Mouse (Mus musculus) limb, embryonic 14.5 days (tissue): ENCODE measurements around the gene Rpl24. TPM values are rescaled to one million over a fixed set of nuclear protein-coding genes. Genes with fewer than 3 reads are reported as not detected.
"Not testable (repeated sequence)": the region's sequence is repeated elsewhere in the genome, so short reads cannot be mapped to it uniquely, and the experiment has no call there.

Source experiments
- ATAC-seq: fragments of 200-750 bp; cut with Nextera tagmentation; 2 replicates; pipeline ENCODE4 v1.8.0; 2017; ENCODE audit warnings: low read depth, moderate number of reproducible peaks, moderate TSS enrichment; ENCODE audit not compliant: low FRiP score
- DNase-seq: peaks from one replicate; pipeline ENCODE4 v3.0.0-alpha.2; 2015; ENCODE audit warnings: low spot score
- H3K27ac ChIP-seq: fragments of 300-500 bp; sonication (generic); replicated peaks from 2 replicates; pipeline ENCODE4 v1.5.1; 2014; ENCODE audit warnings: low read depth, mild to moderate bottlenecking, low read length, moderate library complexity, mixed read lengths
- H3K27me3 ChIP-seq: fragments of 300-500 bp; sonication (generic); 2 replicates; pipeline ENCODE4 v1.6.1; 2014; ENCODE audit warnings: low read length, mixed read lengths; ENCODE audit not compliant: control insufficient read depth, insufficient read depth
- H3K36me3 ChIP-seq: fragments of 300-500 bp; sonication (generic); 2 replicates; pipeline ENCODE4 v1.6.1; 2014; ENCODE audit warnings: mild to moderate bottlenecking, low read length, moderate library complexity, mixed read lengths; ENCODE audit not compliant: control insufficient read depth, insufficient read depth
- H3K4me1 ChIP-seq: fragments of 300-500 bp; sonication (generic); 2 replicates; pipeline ENCODE4 v1.6.1; 2014; ENCODE audit warnings: antibody characterized with exemption, low read length, mixed read lengths; ENCODE audit not compliant: control insufficient read depth, insufficient read depth
- H3K4me2 ChIP-seq: fragments of 300-500 bp; sonication (generic); replicated peaks from 2 replicates; pipeline ENCODE4 v1.6.1; 2014; ENCODE audit warnings: low read depth, mild to moderate bottlenecking, low read length, moderate library complexity; ENCODE audit not compliant: severe bottlenecking
- H3K4me3 ChIP-seq: fragments of 300-500 bp; sonication (generic); replicated peaks from 2 replicates; pipeline ENCODE4 v1.5.1; 2014; ENCODE audit warnings: low read length
- H3K9ac ChIP-seq: fragments of 300-500 bp; sonication (generic); 2 replicates; pipeline ENCODE4 v1.6.1; 2014; ENCODE audit warnings: mild to moderate bottlenecking, low read depth, low read length, moderate library complexity; ENCODE audit not compliant: severe bottlenecking
- H3K9me3 ChIP-seq: fragments of 300-500 bp; sonication (generic); 2 replicates; pipeline ENCODE4 v1.6.1; 2016; ENCODE audit warnings: low read length; ENCODE audit not compliant: control insufficient read depth
- POLR2A ChIP-seq: fragments of 200-500 bp; IDR thresholded peaks from 2 replicates; pipeline ENCODE4 v1.8.0; 2012; ENCODE audit warnings: inconsistent platforms, mild to moderate bottlenecking, moderate library complexity, borderline replicate concordance; ENCODE audit not compliant: insufficient read depth, insufficient read length; ENCODE audit errors: extremely low read depth
- WGBS: fragments of 180-500 bp; shearing (Covaris S2); extraction: QIAGEN DNeasy Blood & Tissue Kit; methylation state at CpG from one replicate; pipeline ENCODE4 v1.1.7; 2014; 5-methylcytosine and 5-hydroxymethylcytosine counted together
- polyA plus RNA-seq, 2 experiments: library from polyadenylated mRNA; depleted of rRNA in 1 of 2; stranded (reverse) in 1 of 2; unstranded in 1 of 2; fragments of >200 nt; fragmentation: Nextera tagmentation in 1 of 2; extraction: Ambion mirVana in 1 of 2; gene quantifications; 2 replicates each; pipeline versions ENCODE4 v1.2.1 to v1.2.3; 2012 to 2014

Rpl24 gene
- polyA plus RNA-seq, 2 experiments: 816 to 876 TPM

DNA sequence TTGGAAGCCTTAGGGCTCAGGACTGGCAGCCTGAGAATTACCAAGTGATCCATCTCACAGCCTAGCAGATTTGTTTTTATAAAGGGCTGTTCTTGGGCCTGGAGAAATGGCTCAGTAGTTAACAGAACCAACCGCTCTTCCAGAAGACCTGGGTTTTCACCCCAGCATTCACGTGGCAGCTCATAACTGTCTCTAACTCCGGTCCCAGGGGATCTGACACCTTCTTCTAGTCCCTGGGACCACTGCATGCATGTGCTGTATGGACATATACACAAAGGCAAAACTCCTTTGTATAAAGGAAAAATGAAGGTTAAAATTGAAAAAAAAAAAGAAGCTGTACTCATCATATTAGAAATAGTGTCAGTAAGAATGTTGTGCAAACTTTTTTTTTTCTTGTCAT lies 15.6 kb upstream of the Rpl24 start:
- DNase-seq (no peak), ATAC-seq (no peak)
- Histone ChIP-seq H3K9ac (no peak overlapping the region), H3K9me3 (no peaks in the 10 kb centered on the region), H3K4me1 (no peaks in the 10 kb centered on the region), H3K36me3 (no peaks in the 10 kb centered on the region), H3K4me2 (no peak overlapping the region), H3K27me3 (no peaks in the 10 kb centered on the region), H3K4me3 (no peak overlapping the region), H3K27ac (no peak overlapping the region)
- TF ChIP-seq POLR2A: no peak
- 59% methylated on average over 3 of the region's 3 CpGs for WGBS

DNA sequence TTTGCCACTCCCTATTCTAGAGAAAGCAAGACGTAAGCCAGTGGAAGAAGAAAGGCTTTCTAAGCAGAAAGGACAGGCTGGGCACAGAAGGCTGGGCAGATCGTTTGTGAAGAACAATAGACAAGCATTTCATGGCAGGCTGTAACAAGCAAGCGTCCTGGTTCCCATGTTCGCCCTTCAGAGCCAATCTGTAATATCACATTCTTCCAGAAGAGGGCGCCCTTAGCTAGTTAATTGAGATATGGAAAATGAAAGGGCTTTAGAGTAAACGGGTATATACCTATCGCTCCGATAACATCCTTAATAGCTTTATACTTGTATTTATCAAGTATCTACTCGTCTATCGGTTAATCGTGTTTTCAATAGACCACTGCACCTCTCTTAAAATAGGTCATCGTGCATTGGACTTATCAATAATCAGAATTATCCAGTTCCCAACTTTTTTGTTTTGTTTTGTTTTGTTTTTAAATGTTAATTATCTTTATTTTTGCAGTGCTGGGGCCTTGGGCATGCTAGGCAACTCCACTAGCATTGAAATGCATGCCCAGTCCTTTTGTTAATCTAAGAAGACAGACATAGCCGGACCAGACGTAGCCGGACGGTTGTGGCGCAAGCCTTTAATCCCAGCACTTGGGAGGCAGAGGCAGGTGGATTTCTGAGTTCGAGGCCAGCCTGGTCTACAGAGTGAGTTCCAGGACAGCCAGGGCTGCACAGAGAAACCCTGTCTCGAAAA lies 15.0 kb upstream of the Rpl24 start:
- Histone ChIP-seq H3K9me3 (no peaks in the 10 kb centered on the region), H3K36me3 (no peaks in the 10 kb centered on the region), H3K27ac (no peak overlapping the region), H3K4me2 (no peak overlapping the region), H3K4me3 (no peak overlapping the region), H3K27me3 (no peaks in the 10 kb centered on the region), H3K4me1 (no peaks in the 10 kb centered on the region), H3K9ac (no peak overlapping the region)
- peak; percentile 79 for DNase-seq
- 43% methylated on average over 19 of the region's 19 CpGs for WGBS
- peak; percentile 37; the same call in 1 of the 2 replicates for ATAC-seq
- TF ChIP-seq POLR2A: no peak

DNA sequence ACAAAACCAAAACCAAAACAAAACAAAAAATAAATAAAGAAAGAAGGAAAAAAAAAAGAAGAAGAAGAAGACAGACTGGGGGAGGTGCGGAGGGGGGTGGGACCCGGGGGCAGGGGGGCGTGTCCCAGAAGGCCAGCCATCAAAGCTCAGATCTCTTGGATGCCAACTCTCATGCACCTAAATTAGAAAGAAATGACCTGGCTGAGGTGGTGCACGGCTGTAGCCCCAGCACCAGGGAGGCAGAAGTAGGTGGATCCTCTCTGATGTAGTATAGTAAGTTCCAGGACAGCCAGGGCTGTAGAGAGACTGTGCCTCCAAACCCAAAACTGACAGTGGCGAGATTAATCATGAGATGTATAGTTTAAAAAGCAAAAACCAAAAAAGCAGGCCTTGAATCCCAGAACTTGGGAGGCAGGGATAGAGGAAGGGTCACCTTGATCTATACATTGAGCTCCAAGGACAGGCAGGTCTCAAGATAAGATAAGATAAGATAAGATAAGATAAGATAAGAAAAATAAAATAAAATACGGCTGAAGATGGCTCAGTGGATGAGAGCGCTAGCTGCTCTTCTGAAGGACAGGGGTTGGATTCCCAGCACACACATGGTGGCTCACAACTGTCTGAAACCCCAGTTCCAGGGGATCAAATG lies 14.3 kb upstream of the Rpl24 start:
- Histone ChIP-seq H3K4me1 (no peaks in the 10 kb centered on the region), H3K9ac (no peak overlapping the region), H3K27me3 (no peaks in the 10 kb centered on the region), H3K4me3 (no peak overlapping the region), H3K27ac (no peak overlapping the region), H3K36me3 (no peaks in the 10 kb centered on the region), H3K4me2 (no peak overlapping the region), H3K9me3 (no peaks in the 10 kb centered on the region)
- WGBS: 73% methylated on average over 7 of the region's 7 CpGs
- no peak for TF ChIP-seq POLR2A
- DNase-seq: no peak
- no peak for ATAC-seq

DNA sequence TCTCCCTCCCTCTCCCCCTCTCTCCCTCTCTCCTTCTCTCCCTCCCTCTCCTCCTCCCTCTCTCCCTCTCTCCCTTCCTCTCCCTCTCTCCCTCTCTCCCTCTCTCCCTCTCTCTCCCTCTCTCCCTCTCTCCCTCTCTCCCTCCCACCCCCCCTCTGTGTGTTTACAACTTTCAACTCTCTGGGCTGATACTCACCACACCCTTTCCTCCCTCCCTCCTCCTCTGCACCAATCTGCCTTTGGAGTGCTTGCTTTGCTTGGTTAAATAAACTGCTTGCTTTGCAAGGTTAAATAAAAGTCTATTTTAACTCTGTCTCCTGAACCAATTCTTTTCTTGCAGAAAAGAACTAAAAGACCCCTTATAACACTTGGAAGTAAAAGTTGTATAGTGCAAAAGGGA lies 13.3 kb upstream of the Rpl24 start:
- Histone ChIP-seq H3K4me3 (no peak overlapping the region), H3K9me3 (no peaks in the 10 kb centered on the region), H3K27ac (no peak overlapping the region), H3K4me2 (no peak overlapping the region), H3K9ac (no peak overlapping the region), H3K36me3 (no peaks in the 10 kb centered on the region), H3K4me1 (no peaks in the 10 kb centered on the region), H3K27me3 (no peaks in the 10 kb centered on the region)
- no peak for DNase-seq
- TF ChIP-seq POLR2A: no peak
- no peak for ATAC-seq

DNA sequence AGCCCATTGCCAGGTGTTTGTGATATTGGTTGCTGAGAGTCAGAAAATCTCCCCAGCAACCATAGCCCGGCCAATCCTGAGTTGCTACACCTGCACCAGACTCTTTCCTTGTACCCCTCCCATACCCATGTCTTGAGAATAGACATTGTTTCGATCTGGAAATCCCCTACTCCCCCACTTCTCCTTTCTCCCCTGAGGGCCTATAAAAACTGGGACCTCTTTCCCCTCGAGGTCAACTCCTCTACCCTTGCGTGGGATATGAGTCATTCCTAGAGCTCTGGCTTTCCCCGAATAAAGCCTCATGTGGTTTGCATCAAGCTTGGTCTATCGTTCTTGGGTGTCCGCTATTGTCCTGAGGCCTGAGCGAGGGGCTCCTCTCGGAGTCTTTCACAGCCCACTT lies 11.9 kb upstream of the Rpl24 start:
- not testable (repeated sequence) for DNase-seq

DNA sequence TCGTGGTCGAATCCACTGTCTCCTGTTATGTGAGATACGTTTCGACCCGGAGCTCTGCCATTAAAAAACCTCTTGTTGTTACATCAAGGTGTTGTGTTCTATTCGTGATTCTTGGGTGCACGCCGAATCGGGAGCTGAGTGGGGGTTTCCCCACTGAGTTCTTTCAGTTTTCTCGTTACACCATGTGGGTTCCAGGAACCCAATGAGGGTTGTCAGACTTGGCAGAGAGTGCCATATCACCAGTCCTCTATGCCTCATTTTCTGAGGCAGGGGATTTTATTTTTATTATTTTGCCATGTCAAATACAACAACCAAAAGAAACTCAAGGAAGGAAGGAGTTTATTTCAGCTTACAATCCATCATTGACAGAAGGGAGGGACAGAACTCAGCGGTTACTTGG lies 3.0 kb upstream of the Rpl24 start:
- not testable (repeated sequence) for H3K4me1 ChIP-seq, DNase-seq
- WGBS: 89% methylated on average over 6 of the region's 11 CpGs

More for the DNA sequence above, 11.9 kb upstream of the Rpl24 start:
- not testable (repeated sequence) for H3K27me3 ChIP-seq, H3K9me3 ChIP-seq, H3K4me3 ChIP-seq, H3K36me3 ChIP-seq, H3K4me2 ChIP-seq, H3K4me1 ChIP-seq, H3K9ac ChIP-seq, ATAC-seq, H3K27ac ChIP-seq
- 90% methylated on average over 9 of the region's 9 CpGs for WGBS

More for the DNA sequence above, 3.0 kb upstream of the Rpl24 start:
- not testable (repeated sequence) for H3K27me3 ChIP-seq, H3K9ac ChIP-seq, H3K36me3 ChIP-seq, H3K4me3 ChIP-seq, H3K27ac ChIP-seq, ATAC-seq, H3K9me3 ChIP-seq, H3K4me2 ChIP-seq
